In genomic region chr13:107889985-107890865, GRCm38 (mm10) we compare ENCODE assay signal across 7 mouse cellular contexts.
DNase-seq lines count a peak whose midpoint lies in the region; ATAC-seq lines count a peak whose summit lies in the region.

No protein-coding gene starts in this region.

- peak; percentile 99 for DNase-seq in adrenal gland, postnatal 10 days
- peak; percentile 100 for DNase-seq in embryonic facial prominence, embryonic 10.5 days (ENCODE audit: low spot score)
- peak; percentile 99 for DNase-seq in kidney, adult 11 months
- DNase-seq in limb, embryonic 10.5 days (ENCODE audit: low spot score): peak; percentile 99
- DNase-seq in spleen, adult 12 weeks (ENCODE audit: low spot score): peak; percentile 90

- peak; percentile 83 for ATAC-seq in granulocyte monocyte progenitor cell, adult 5-6 weeks (replicated peaks; ENCODE audit: poor library complexity, severe bottlenecking)
- ATAC-seq in midbrain, embryonic 13.5 days: peak; percentile 94

- H3K4me3 ChIP-seq in embryonic facial prominence, embryonic 10.5 days: peak overlapping the region; percentile 97
- H3K4me3 ChIP-seq in limb, embryonic 10.5 days: peak overlapping the region; percentile 97
- H3K4me3 ChIP-seq in midbrain, embryonic 13.5 days (replicated peaks): peak overlapping the region; percentile 86

- H3K9me3 ChIP-seq in embryonic facial prominence, embryonic 10.5 days: no peaks in the 10 kb centered on the region
- no peaks in the 10 kb centered on the region for H3K9me3 ChIP-seq in limb, embryonic 10.5 days (replicated peaks)
- H3K9me3 ChIP-seq in midbrain, embryonic 13.5 days: no peaks in the 10 kb centered on the region

- peaks cover 23% of the 10 kb centered on the region for H3K27me3 ChIP-seq in embryonic facial prominence, embryonic 10.5 days (replicated peaks; ENCODE audit: low read depth, poor library complexity, severe bottlenecking)
- peaks cover 22% of the 10 kb centered on the region for H3K27me3 ChIP-seq in limb, embryonic 10.5 days (ENCODE audit: low read depth, poor library complexity, severe bottlenecking)
- peaks cover 8% of the 10 kb centered on the region for H3K27me3 ChIP-seq in midbrain, embryonic 13.5 days

- peak overlapping the region; percentile 93 for H3K9ac ChIP-seq in midbrain, embryonic 13.5 days (replicated peaks)

- WGBS in embryonic facial prominence, embryonic 10.5 days: under 1% methylated on average over 90 of the region's 90 CpGs
- WGBS in limb, embryonic 10.5 days: under 1% methylated on average over 87 of the region's 90 CpGs
- WGBS in midbrain, embryonic 13.5 days: under 1% methylated on average over 82 of the region's 90 CpGs

- H3K27ac ChIP-seq in embryonic facial prominence, embryonic 10.5 days (replicated peaks): peak overlapping the region; percentile 96
- H3K27ac ChIP-seq in limb, embryonic 10.5 days: peak overlapping the region; percentile 96
- H3K27ac ChIP-seq in midbrain, embryonic 13.5 days: peak overlapping the region; percentile 99

- peaks cover 36% of the 10 kb centered on the region for H3K4me1 ChIP-seq in embryonic facial prominence, embryonic 10.5 days
- peaks cover 34% of the 10 kb centered on the region for H3K4me1 ChIP-seq in limb, embryonic 10.5 days
- peaks cover 25% of the 10 kb centered on the region for H3K4me1 ChIP-seq in midbrain, embryonic 13.5 days (replicated peaks)

- H3K4me2 ChIP-seq in midbrain, embryonic 13.5 days (replicated peaks): peak overlapping the region; percentile 80

- no peaks in the 10 kb centered on the region for H3K36me3 ChIP-seq in embryonic facial prominence, embryonic 10.5 days (replicated peaks)
- no peaks in the 10 kb centered on the region for H3K36me3 ChIP-seq in limb, embryonic 10.5 days
- no peaks in the 10 kb centered on the region for H3K36me3 ChIP-seq in midbrain, embryonic 13.5 days

Comparison
In these comparisons a context has a peak if more than half of its experiments do, and no peak if none do; other contexts are left out.
1. Peak in every context shown above with its lines: DNase-seq, ATAC-seq, H3K4me3 ChIP-seq and H3K27ac ChIP-seq.